Comparison of ENCODE assay signal across 9 mouse cellular contexts in genomic region chr10:18743286-18744142, GRCm38 (mm10). TPM values are rescaled to one million over a fixed set of nuclear protein-coding genes. Genes with fewer than 3 reads are reported as not detected.
DNase-seq lines count a peak whose midpoint lies in the region; ATAC-seq and TF ChIP-seq lines count a peak whose summit lies in the region.
"Had no signal": no experiment of that assay in that cellular context is flagged by ENCODE, and none has a peak within 500 bp of the region (broad histone marks: within the 10 kb centered on the region; RNA-seq: fewer than 3 reads in every experiment).

TSS of gene Arfgef3 (minus strand) at chr10:18743949.

- under 1% methylated on average over 50 of the region's 50 CpGs for WGBS in embryonic facial prominence, embryonic 13.5 days
- WGBS in heart, embryonic 10.5 days, result 4% methylated on average over 50 of the region's 50 CpGs

- peaks cover 8% of the 10 kb centered on the region for H3K4me1 ChIP-seq in bone marrow macrophage, adult 2 months (ENCODE audit: control insufficient read depth, insufficient read depth, low read length)
- H3K4me1 ChIP-seq in embryonic facial prominence, embryonic 13.5 days, result peaks cover 4% of the 10 kb centered on the region; the same call in 1 of the 2 replicates
- H3K4me1 ChIP-seq in heart, embryonic 10.5 days, result peaks cover 9% of the 10 kb centered on the region; the same call in 1 of the 2 replicates

- DNase-seq in heart, embryonic 10.5 days (ENCODE audit: low spot score), result no peak
- DNase-seq in kidney, adult 8-10 months, result peak; percentile 35 to 53
- DNase-seq in left cerebral cortex, postnatal 4 days, result peak; percentile 72
- DNase-seq in right cerebral cortex, postnatal 4 days, result peak; percentile 77
- DNase-seq in adipocyte (ENCODE audit: low spot score), result no peak

- H3K4me2 ChIP-seq in embryonic facial prominence, embryonic 13.5 days, result peak within 1 kb of the TSS; percentile 95

- H3K9me3 ChIP-seq in embryonic facial prominence, embryonic 13.5 days, result no peaks in the 10 kb centered on the region
- H3K9me3 ChIP-seq in heart, embryonic 10.5 days, result no peaks in the 10 kb centered on the region

- peaks cover 36% of the 10 kb centered on the region for H3K27me3 ChIP-seq in embryonic facial prominence, embryonic 13.5 days
- peaks cover 37% of the 10 kb centered on the region; the same call in 1 of the 2 replicates for H3K27me3 ChIP-seq in heart, embryonic 10.5 days (ENCODE audit: insufficient read depth, poor library complexity, severe bottlenecking)

- no peak within 1 kb of the TSS for H3K27ac ChIP-seq in bone marrow macrophage, adult 2 months (ENCODE audit: insufficient read depth, low read depth, low read length)
- H3K27ac ChIP-seq in embryonic facial prominence, embryonic 13.5 days, result no peak within 1 kb of the TSS
- H3K27ac ChIP-seq in heart, embryonic 10.5 days, result peak within 1 kb of the TSS; percentile 71

- peak within 1 kb of the TSS; percentile 84 for H3K4me3 ChIP-seq in bone marrow macrophage, adult 2 months (ENCODE audit: insufficient read depth, low read length)
- H3K4me3 ChIP-seq in embryonic facial prominence, embryonic 13.5 days, result peak within 1 kb of the TSS; percentile 53
- H3K4me3 ChIP-seq in heart, embryonic 10.5 days, result peak within 1 kb of the TSS; percentile 70

- intact Hi-C loops in left cerebral cortex, postnatal 4 days (cut with DNase I), result loop anchor here (10.0 kb wide), 1 partner anchor 99 kb away; no protein-coding TSS in a partner anchor

- peak within 1 kb of the TSS; percentile 62 for H3K9ac ChIP-seq in embryonic facial prominence, embryonic 13.5 days

- TF ChIP-seq POLR2A in bone marrow macrophage, adult 2 months (IDR thresholded peaks at IDR 0.05; ENCODE audit: borderline replicate concordance, low read depth, low read length), result no peak

- no peak for TF ChIP-seq CTCF in bone marrow macrophage, adult 2 months (IDR thresholded peaks at IDR 0.05; ENCODE audit: low read depth, low read length)

- no peaks in the 10 kb centered on the region for H3K36me3 ChIP-seq in embryonic facial prominence, embryonic 13.5 days
- H3K36me3 ChIP-seq in heart, embryonic 10.5 days, result no peaks in the 10 kb centered on the region

- ATAC-seq in embryonic facial prominence, embryonic 13.5 days (ENCODE audit: insufficient number of reproducible peaks, insufficient read depth, low FRiP score, low TSS enrichment, low read depth), result peak; percentile 74; the same call in 1 of the 2 replicates
- ATAC-seq in megakaryocyte-erythroid progenitor cell, adult 5-6 weeks (replicated peaks; ENCODE audit: low FRiP score, low TSS enrichment, poor library complexity, severe bottlenecking), result peak; percentile 75

RNA-seq across cellular contexts. Expression of gene Arfgef3, which starts in this region (rescaled TPM):
- polyA plus RNA-seq in bone marrow macrophage, adult 2 months (2012; ENCODE audit: insufficient read depth, insufficient read length, missing spikeins), result 1.9 and 2.0 TPM in 2 replicates
- 0.44 and 0.52 TPM in 2 replicates for polyA plus RNA-seq in embryonic facial prominence, embryonic 13.5 days (2015; fragmentation: Nextera tagmentation; extraction: Ambion mirVana)
- polyA plus RNA-seq in heart, embryonic 10.5 days (2016; fragmentation: Nextera tagmentation; extraction: Ambion mirVana), result 0.16 and 0.49 TPM in 2 replicates
- total RNA-seq in left cerebral cortex, postnatal 4 days (2021), result 10 to 100 TPM; 59.3 to 62.8 TPM
- total RNA-seq in megakaryocyte-erythroid progenitor cell, adult 5-6 weeks (2014; fragmentation: Nextera tagmentation), result not detected in 2 replicates
- total RNA-seq in megakaryocyte-erythroid progenitor cell, adult 5-6 weeks (2017), result 0.14 TPM in 1 of 2 replicates, not detected in the other
- total RNA-seq: neutrophil, adult 5-6 weeks had no signal

Comparison
In these comparisons a context has a peak if more than half of its experiments do, and no peak if none do; other contexts are left out.
1. RNA of gene Arfgef3 (total RNA-seq): 59.3 to 62.8 TPM in left cerebral cortex, postnatal 4 days; 0.14 TPM in megakaryocyte-erythroid progenitor cell, adult 5-6 weeks; every median in the first group is over 10 times any median in the second.
2. Peak in ATAC-seq, H3K4me3 ChIP-seq, H3K9ac ChIP-seq and H3K4me2 ChIP-seq in embryonic facial prominence, embryonic 13.5 days; RNA of the gene not detected or under 1 TPM.
3. Peak in ATAC-seq in megakaryocyte-erythroid progenitor cell, adult 5-6 weeks; RNA of the gene not detected or under 1 TPM.
4. DNase-seq: peak in kidney, adult 8-10 months (2 of 2), left cerebral cortex, postnatal 4 days (single experiment) and right cerebral cortex, postnatal 4 days (single experiment); none in heart, embryonic 10.5 days (single experiment) and adipocyte (single experiment).
5. Peak in every context shown above with its lines, with median percentiles within 50 percentile points of each other: H3K4me3 ChIP-seq.